Mouse (Mus musculus) ES-E14 (cell line): ENCODE data around the gene Diaph2.

Experiments used
- CHD2 ChIP-seq: IDR thresholded peaks from 2 replicates; pipeline ENCODE4 v1.6.1; 2014; ENCODE audit warnings: mild to moderate bottlenecking, low read depth, low read length, inconsistent platforms
- MAFK ChIP-seq: IDR thresholded peaks from 2 replicates; pipeline ENCODE4 v1.6.1; 2014; ENCODE audit warnings: mild to moderate bottlenecking, low read depth, low read length, inconsistent platforms; ENCODE audit not compliant: insufficient read depth

- TF ChIP-seq CHD2 = no peak
- TF ChIP-seq MAFK = no peak
Measured at GRCm38 (mm10) chrX:130350808-130351435, 601.4 kb downstream of the Diaph2 start.
